Mouse (Mus musculus) liver, embryonic 11.5 days (tissue): ENCODE measurements around the gene Taf1d. TPM values are rescaled to one million over a fixed set of nuclear protein-coding genes. Genes with fewer than 3 reads are reported as not detected.
"Not testable (repeated sequence)": the region's sequence is repeated elsewhere in the genome, so short reads cannot be mapped to it uniquely, and the experiment has no call there.

Experiments used
- ATAC-seq: fragments of 200-750 bp; cut with Nextera tagmentation; replicated peaks from 2 replicates; pipeline ENCODE4 v1.8.0; 2017; ENCODE audit warnings: moderate number of reproducible peaks, mild to moderate bottlenecking, moderate TSS enrichment, moderate library complexity; ENCODE audit not compliant: low FRiP score
- DNase-seq: peaks from one replicate; pipeline ENCODE4 v3.0.0-alpha.2; 2017; ENCODE audit warnings: low spot score
- H3K27ac ChIP-seq: fragments of 300-500 bp; sonication (generic); 2 replicates; pipeline ENCODE4 v1.5.1; 2014; ENCODE audit warnings: mild to moderate bottlenecking, low read depth, low read length, control low read depth
- H3K27me3 ChIP-seq: fragments of 300-500 bp; sonication (generic); replicated peaks from 2 replicates; pipeline ENCODE4 v1.6.1; 2014; ENCODE audit warnings: low read length, mixed read lengths; ENCODE audit not compliant: control insufficient read depth, insufficient read depth
- H3K36me3 ChIP-seq: fragments of 300-500 bp; sonication (generic); 2 replicates; pipeline ENCODE4 v1.6.1; 2014; ENCODE audit warnings: mild to moderate bottlenecking, low read length, moderate library complexity, mixed read lengths; ENCODE audit not compliant: control insufficient read depth, insufficient read depth
- H3K4me1 ChIP-seq: fragments of 300-500 bp; sonication (generic); replicated peaks from 2 replicates; pipeline ENCODE4 v1.6.1; 2014; ENCODE audit warnings: low read length, mixed read lengths; ENCODE audit not compliant: control insufficient read depth, insufficient read depth
- H3K4me2 ChIP-seq: fragments of 300-500 bp; sonication (generic); 2 replicates; pipeline ENCODE4 v1.6.1; 2014; ENCODE audit warnings: mild to moderate bottlenecking, control low read depth, moderate library complexity
- H3K4me3 ChIP-seq: fragments of 300-500 bp; sonication (generic); 2 replicates; pipeline ENCODE4 v1.5.1; 2014; ENCODE audit warnings: low read depth, low read length, control low read depth
- H3K9ac ChIP-seq: fragments of 300-500 bp; sonication (generic); 2 replicates; pipeline ENCODE4 v1.6.1; 2014; ENCODE audit warnings: low read depth, low read length, control low read depth
- H3K9me3 ChIP-seq: fragments of 300-500 bp; sonication (generic); 2 replicates; pipeline ENCODE4 v1.6.1; 2016; ENCODE audit warnings: low read length, inconsistent platforms, mixed read lengths; ENCODE audit not compliant: control insufficient read depth
- WGBS: fragments of 180-500 bp; shearing (Covaris S2); extraction: QIAGEN DNeasy Blood & Tissue Kit; methylation state at CpG from one replicate; pipeline ENCODE4 v1.1.7; 2014; 5-methylcytosine and 5-hydroxymethylcytosine counted together
- polyA plus RNA-seq: library from polyadenylated mRNA; unstranded; fragments of >200 nt; fragmentation: Nextera tagmentation; extraction: Ambion mirVana; gene quantifications from 2 replicates; pipeline ENCODE4 v1.2.1, GENCODE M21; 2014

The Taf1d gene
- polyA plus RNA-seq, 1 experiment from 2014 or later, result 110 TPM

- no peaks in the 10 kb centered on the region for H3K9me3 ChIP-seq
- no peak overlapping the region for H3K27ac ChIP-seq
- WGBS, result 78% methylated on average over 2 of the region's 2 CpGs
- no peak overlapping the region for H3K4me2 ChIP-seq
- no peak overlapping the region for H3K4me3 ChIP-seq
- ATAC-seq, result peak; percentile 46
- H3K36me3 ChIP-seq, result peaks cover 63% of the 10 kb centered on the region
- no peak for DNase-seq
- no peak overlapping the region for H3K9ac ChIP-seq
- H3K4me1 ChIP-seq, result peaks cover 15% of the 10 kb centered on the region
- no peaks in the 10 kb centered on the region for H3K27me3 ChIP-seq
Measured at GRCm38 (mm10) chr9:15312054-15312735, 6.2 kb downstream of the Taf1d start.

DNA sequence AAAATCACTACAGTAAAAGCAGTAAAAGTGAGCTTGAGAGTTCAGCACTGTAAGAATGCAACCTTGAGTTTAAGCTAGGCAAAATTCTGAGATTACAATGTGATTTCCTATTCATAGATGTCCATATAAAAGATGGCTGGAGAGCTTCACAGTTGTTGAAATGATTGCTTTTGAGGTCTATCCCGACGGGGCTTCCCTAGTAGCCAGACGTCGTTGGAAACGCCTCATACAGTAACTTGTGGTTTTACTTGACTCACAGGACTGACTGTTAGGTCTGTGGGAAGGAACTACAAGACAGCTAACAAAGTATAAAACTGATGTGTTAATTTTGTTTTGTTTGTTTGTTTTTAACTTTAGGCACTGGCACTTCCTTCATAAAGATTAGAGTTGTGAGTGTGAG is 7.6 kb downstream of the Taf1d start:
- Histone ChIP-seq H3K4me3 (no peak overlapping the region), H3K9me3 (no peaks in the 10 kb centered on the region), H3K27me3 (no peaks in the 10 kb centered on the region), H3K27ac (no peak overlapping the region; the same call in 1 of the 2 replicates), H3K4me2 (no peak overlapping the region), H3K36me3 (peaks cover 57% of the 10 kb centered on the region), H3K9ac (no peak overlapping the region), H3K4me1 (peaks cover 8% of the 10 kb centered on the region)
- WGBS, result 78% methylated on average over 5 of the region's 5 CpGs
- DNase-seq (no peak), ATAC-seq (no peak)

DNA sequence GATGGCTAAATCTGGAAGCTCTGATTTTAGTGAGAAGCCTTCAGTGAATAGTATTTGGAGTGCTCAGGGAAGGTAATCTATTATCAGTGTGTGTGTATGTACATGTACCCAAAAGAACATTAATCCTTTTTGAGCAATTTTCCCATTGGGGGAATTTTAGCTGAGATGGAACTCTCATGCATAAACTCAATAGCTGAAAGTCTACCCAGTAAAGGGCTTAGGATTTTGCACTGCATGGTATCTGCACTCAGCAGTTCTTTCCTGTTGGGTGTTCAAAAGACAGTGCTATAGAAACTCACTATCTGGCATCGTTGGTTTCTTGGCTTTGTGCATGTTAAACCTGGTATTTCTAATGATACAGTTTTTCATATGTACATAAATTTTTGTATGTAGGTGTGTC is 8.6 kb downstream of the Taf1d start:
- WGBS, result 86% methylated on average over 1 of the region's 1 CpGs
- H3K27ac ChIP-seq, result no peak overlapping the region
- peaks cover 50% of the 10 kb centered on the region for H3K36me3 ChIP-seq
- no peaks in the 10 kb centered on the region for H3K4me1 ChIP-seq
- H3K4me3 ChIP-seq, result no peak overlapping the region
- DNase-seq, result no peak
- no peak overlapping the region for H3K9ac ChIP-seq
- H3K27me3 ChIP-seq, result no peaks in the 10 kb centered on the region
- H3K9me3 ChIP-seq, result no peaks in the 10 kb centered on the region
- H3K4me2 ChIP-seq, result no peak overlapping the region
- no peak for ATAC-seq

- peaks cover 42% of the 10 kb centered on the region for H3K36me3 ChIP-seq
- 90% methylated on average over 1 of the region's 2 CpGs for WGBS
- H3K4me2 ChIP-seq, H3K9me3 ChIP-seq, DNase-seq, H3K4me3 ChIP-seq, H3K27me3 ChIP-seq, H3K4me1 ChIP-seq, H3K9ac ChIP-seq, H3K27ac ChIP-seq: not testable (repeated sequence)
- peak; percentile 24; the same call in 1 of the 2 replicates for ATAC-seq
Measured at GRCm38 (mm10) chr9:15316296-15316695, 10.3 kb downstream of the Taf1d start.

DNA sequence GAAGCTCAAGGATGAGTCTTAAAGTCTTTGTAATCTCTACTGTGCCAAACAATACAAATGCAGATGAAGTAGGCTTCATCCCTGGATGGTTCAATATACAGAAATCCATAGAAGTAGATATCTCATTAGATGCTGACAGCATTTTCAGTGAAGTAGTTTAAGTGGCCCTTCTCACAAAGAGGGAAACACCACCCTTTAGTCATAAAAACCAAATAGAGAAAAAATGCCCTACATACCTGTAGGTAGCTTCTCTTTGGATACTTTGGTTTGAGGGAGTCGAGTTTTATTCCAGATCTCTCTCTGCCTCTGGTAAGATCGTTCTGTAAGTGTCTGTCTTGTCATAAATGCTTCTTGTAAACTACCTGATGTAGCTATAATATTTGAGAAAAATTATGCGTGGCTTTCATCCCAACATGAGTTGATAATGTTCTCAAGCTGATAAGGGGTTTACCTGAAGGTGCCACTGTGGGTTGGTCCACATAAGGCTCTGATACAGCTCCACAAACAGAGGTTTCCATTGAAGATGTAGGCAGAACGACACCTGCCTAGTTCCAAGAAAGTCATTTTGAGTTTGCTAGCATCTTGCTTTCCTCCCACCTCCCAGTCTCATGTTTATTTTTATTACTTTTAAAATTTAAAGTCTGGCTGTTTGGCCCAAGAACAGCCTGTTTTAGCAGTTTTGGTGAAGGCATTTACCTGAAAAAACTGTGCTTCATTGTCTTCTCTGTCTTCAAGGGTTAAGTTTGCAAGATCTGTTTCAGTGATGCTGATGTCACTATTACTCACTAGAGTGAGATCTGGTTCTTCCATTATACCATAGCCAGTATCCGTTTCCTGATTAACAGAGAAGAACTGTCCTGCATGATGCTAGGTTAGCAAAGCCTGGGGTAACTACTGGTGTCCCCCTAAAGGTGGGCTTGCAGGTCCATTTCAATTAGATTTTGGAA is 11.5 kb downstream of the Taf1d start:
- no peak for DNase-seq
- no peaks in the 10 kb centered on the region for H3K27me3 ChIP-seq
- no peaks in the 10 kb centered on the region for H3K9me3 ChIP-seq
- 49% methylated on average over 5 of the region's 5 CpGs for WGBS
- peaks cover 42% of the 10 kb centered on the region for H3K36me3 ChIP-seq
- ATAC-seq, result peak; percentile 18; the same call in 1 of the 2 replicates
- H3K9ac ChIP-seq, result no peak overlapping the region
- H3K4me2 ChIP-seq, result no peak overlapping the region
- no peak overlapping the region for H3K27ac ChIP-seq
- H3K4me1 ChIP-seq, result no peaks in the 10 kb centered on the region
- no peak overlapping the region for H3K4me3 ChIP-seq

DNA sequence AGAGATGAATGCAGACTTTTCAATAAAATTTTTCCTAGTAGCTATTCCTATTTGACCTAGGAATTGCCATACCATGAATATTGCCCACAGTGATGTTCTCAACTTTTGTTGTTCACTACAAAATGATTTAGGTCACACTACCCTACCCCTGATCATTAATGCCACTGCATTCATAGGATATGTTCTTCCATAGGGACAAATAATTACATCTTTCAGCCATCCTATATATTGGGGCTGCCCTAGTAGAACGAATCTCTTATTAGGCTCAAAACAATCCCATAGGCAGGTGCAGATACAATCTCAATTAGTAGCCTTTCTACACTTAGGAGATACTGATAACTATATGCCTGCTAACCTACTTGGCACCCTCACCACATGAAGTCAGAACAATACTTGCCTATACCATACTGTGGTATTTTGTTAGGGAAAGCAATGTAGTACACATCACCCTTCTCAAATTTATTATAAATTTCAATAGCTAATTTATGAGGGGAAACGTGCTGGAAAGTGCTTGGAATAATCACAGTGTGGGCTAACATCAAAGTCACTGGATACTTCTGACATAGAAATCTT is 12.2 kb downstream of the Taf1d start:
- DNase-seq (no peak), ATAC-seq (peak; percentile 18; the same call in 1 of the 2 replicates)
- Histone ChIP-seq H3K9ac (no peak overlapping the region), H3K27me3 (no peaks in the 10 kb centered on the region), H3K4me2 (no peak overlapping the region), H3K36me3 (peaks cover 41% of the 10 kb centered on the region), H3K4me1 (no peaks in the 10 kb centered on the region), H3K9me3 (no peaks in the 10 kb centered on the region), H3K4me3 (no peak overlapping the region), H3K27ac (no peak overlapping the region)
- WGBS, result 77% methylated on average over 2 of the region's 2 CpGs

GRCm38 (mm10) chr9:15337776-15338175 is 31.8 kb downstream of the Taf1d start:
- no peak for ATAC-seq
- H3K36me3 ChIP-seq, result peaks cover 63% of the 10 kb centered on the region
- no peak overlapping the region for H3K4me3 ChIP-seq
- no peak overlapping the region for H3K9ac ChIP-seq
- H3K4me2 ChIP-seq, result no peak overlapping the region
- H3K27ac ChIP-seq, result no peak overlapping the region
- H3K9me3 ChIP-seq, result no peaks in the 10 kb centered on the region
- no peak for DNase-seq
- whole genome bisulfite sequencing, result 90% methylated on average over 4 of the region's 4 CpGs
- H3K27me3 ChIP-seq, result no peaks in the 10 kb centered on the region
- no peaks in the 10 kb centered on the region for H3K4me1 ChIP-seq

DNA sequence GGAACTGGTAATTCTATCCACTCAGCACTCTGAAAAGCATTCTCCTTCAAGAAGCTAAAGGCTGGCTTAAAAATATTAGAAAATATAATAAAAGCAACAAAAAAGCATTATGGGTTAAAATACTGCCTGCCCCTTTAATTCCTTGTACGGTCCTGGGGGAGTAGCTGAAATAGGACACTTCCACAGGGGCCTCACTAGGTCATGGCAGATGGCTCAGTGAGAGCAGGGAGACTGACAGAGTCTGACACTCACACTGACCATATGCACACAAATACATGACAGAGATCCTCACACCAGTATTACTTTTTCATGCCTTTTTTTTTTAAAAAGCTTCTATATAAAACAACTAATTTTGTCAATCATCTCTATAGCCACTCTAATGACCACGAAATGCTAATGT is 43.9 kb downstream of the Taf1d start:
- H3K27me3 ChIP-seq, result no peaks in the 10 kb centered on the region
- 87% methylated on average over 2 of the region's 2 CpGs for WGBS
- DNase-seq (no peak), ATAC-seq (no peak)
- H3K9ac ChIP-seq, result no peak overlapping the region
- H3K36me3 ChIP-seq, result peaks cover 22% of the 10 kb centered on the region; the same call in 1 of the 2 replicates
- no peak overlapping the region for H3K27ac ChIP-seq
- H3K4me1 ChIP-seq, result no peaks in the 10 kb centered on the region
- H3K4me3 ChIP-seq, result no peak overlapping the region
- no peaks in the 10 kb centered on the region for H3K9me3 ChIP-seq
- no peak overlapping the region for H3K4me2 ChIP-seq
